Mouse (Mus musculus) midbrain, embryonic 15.5 days (tissue): ENCODE results near the gene Parp16. TPM values are rescaled to one million over a fixed set of nuclear protein-coding genes. Genes with fewer than 3 reads are reported as not detected.

Experiments
- polyA plus RNA-seq: library from polyadenylated mRNA; unstranded; fragments of >200 nt; fragmentation: Nextera tagmentation; extraction: Ambion mirVana; gene quantifications from 2 replicates; pipeline ENCODE4 v1.2.1, GENCODE M21; 2015

The Parp16 gene
- polyA plus RNA-seq, 1 experiment from 2014 or later = 7.6 TPM

Other genes starting within 250 kb of the Parp16 start
- gene Slc24a1, start 243.7 kb upstream of the Parp16 start, polyA plus RNA-seq = 0.05 TPM in 1 of 2 replicates, not detected in the other
- 36.2 and 38.3 TPM in 2 replicates for gene Ints14, start 234.4 kb upstream of the Parp16 start, polyA plus RNA-seq
- gene Hacd3, start 173.7 kb upstream of the Parp16 start, polyA plus RNA-seq = 210 and 217 TPM in 2 replicates
- gene Dpp8, start 162.9 kb upstream of the Parp16 start, polyA plus RNA-seq = 38.9 and 42.5 TPM in 2 replicates
- 16.8 and 17.3 TPM in 2 replicates for gene Igdcc4, start 93.9 kb upstream of the Parp16 start, polyA plus RNA-seq
- gene Igdcc3, start 54.2 kb upstream of the Parp16 start, polyA plus RNA-seq = 12.8 and 14.1 TPM in 2 replicates
- 0.19 and 0.26 TPM in 2 replicates for gene Cilp, start 69.8 kb downstream of the Parp16 start, polyA plus RNA-seq
- gene Clpx, start 98.9 kb downstream of the Parp16 start, polyA plus RNA-seq = 40.4 and 42.8 TPM in 2 replicates
- gene Pdcd7, start 150.8 kb downstream of the Parp16 start, polyA plus RNA-seq = 8.1 and 9.5 TPM in 2 replicates
- 2.7 and 2.9 TPM in 2 replicates for gene Ubap1l, start 165.7 kb downstream of the Parp16 start, polyA plus RNA-seq
- 0.56 and 0.60 TPM in 2 replicates for gene Kbtbd13, start 196.3 kb downstream of the Parp16 start, polyA plus RNA-seq
- gene Rasl12, start 203.2 kb downstream of the Parp16 start, polyA plus RNA-seq = 7.3 and 7.4 TPM in 2 replicates
- gene Slc51b, start 227.6 kb downstream of the Parp16 start, polyA plus RNA-seq = not detected in 2 replicates
- 21.4 and 24.7 TPM in 2 replicates for gene Mtfmt, start 240.4 kb downstream of the Parp16 start, polyA plus RNA-seq